ENCODE assay signal across 14 mouse cellular contexts in the genomic region with DNA sequence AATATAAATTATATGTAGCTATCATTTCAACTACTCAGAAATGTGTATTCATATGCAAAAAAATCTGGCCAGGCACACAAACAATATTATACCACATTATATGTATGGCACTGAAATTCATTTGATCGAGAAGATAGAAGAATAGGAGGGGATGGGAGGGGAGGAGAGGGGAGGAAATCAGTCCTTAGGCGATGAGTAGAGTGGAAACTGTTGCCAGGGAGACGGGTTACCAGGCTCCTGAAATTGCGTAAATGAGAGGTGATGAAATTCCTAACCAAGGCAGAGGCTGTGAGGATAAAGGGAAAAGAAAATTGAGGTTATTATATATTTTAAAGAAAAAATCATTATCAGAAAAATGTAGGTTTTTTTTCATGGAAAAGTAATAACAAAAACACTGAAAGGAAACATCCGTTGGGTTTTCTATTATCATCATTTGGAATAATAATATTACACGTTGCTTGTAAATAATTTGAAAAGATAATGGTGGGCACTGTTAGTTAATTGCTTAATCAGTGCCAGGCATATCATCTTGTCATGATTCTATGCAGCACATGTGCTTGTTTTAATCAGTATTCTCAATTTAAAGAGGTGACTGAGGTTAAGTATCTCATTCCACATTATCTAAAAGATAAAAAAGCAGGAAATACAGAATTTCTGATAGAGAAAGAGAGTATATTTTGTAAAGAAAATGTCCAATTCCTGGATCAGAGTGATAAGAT. TPM values are rescaled to one million over a fixed set of nuclear protein-coding genes. Genes with fewer than 3 reads are reported as not detected.
DNase-seq lines count a peak whose midpoint lies in the region; ATAC-seq and TF ChIP-seq lines count a peak whose summit lies in the region.
"Had no signal": no experiment of that assay in that cellular context is flagged by ENCODE, and none has a peak within 500 bp of the region (broad histone marks: within the 10 kb centered on the region; RNA-seq: fewer than 3 reads in every experiment).

No protein-coding gene starts in this region.

- H3K4me3 ChIP-seq in liver, adult 2 months (ENCODE audit: insufficient read depth, low read depth, low read length): no peak overlapping the region
- H3K4me3 ChIP-seq in forebrain, embryonic 12.5 days (replicated peaks): no peak overlapping the region
- no peak overlapping the region for H3K4me3 ChIP-seq in hindbrain, postnatal 0 days (ENCODE audit: low read length)
- H3K4me3 ChIP-seq in neural tube, embryonic 13.5 days: no peak overlapping the region
- H3K4me3 ChIP-seq: heart, embryonic 10.5 days; liver, embryonic 13.5 days had no signal

- no peak overlapping the region for H3K4me2 ChIP-seq in forebrain, embryonic 12.5 days
- no peak overlapping the region for H3K4me2 ChIP-seq in hindbrain, postnatal 0 days (ENCODE audit: low read depth, low read length)
- no peak overlapping the region for H3K4me2 ChIP-seq in neural tube, embryonic 13.5 days
- H3K4me2 ChIP-seq: liver, embryonic 13.5 days had no signal

- TF ChIP-seq POLR2A in liver, adult 2 months (IDR thresholded peaks at IDR 0.05; ENCODE audit: extremely low read depth, insufficient read depth, low read length): no peak

- 46% methylated on average over 6 of the region's 6 CpGs for WGBS in liver, adult 2 months
- WGBS in forebrain, embryonic 12.5 days: 30% methylated on average over 6 of the region's 6 CpGs
- WGBS in hindbrain, postnatal 0 days: 38% methylated on average over 6 of the region's 6 CpGs
- 39% methylated on average over 6 of the region's 6 CpGs for WGBS in neural tube, embryonic 13.5 days

- H3K9me3 ChIP-seq in forebrain, embryonic 12.5 days: no peaks in the 10 kb centered on the region
- H3K9me3 ChIP-seq in hindbrain, postnatal 0 days (ENCODE audit: low read length): no peaks in the 10 kb centered on the region
- H3K9me3 ChIP-seq in neural tube, embryonic 13.5 days: no peaks in the 10 kb centered on the region
- H3K9me3 ChIP-seq: heart, embryonic 10.5 days; liver, embryonic 13.5 days had no signal

- peak; percentile 83 for ATAC-seq in forebrain, embryonic 12.5 days (ENCODE audit: low FRiP score)
- ATAC-seq in hindbrain, postnatal 0 days: no peak
- peak; percentile 59 for ATAC-seq in neural tube, embryonic 13.5 days (ENCODE audit: low read depth)
- no peak for ATAC-seq in CD4-positive, CD25-positive, alpha-beta regulatory T cell, adult 4 months

- DNase-seq in liver, adult 2 months (ENCODE audit: extremely low read depth, low read depth, low spot score): peak; percentile 18
- no peak for DNase-seq in liver
- peak; percentile 53 for DNase-seq in hindbrain, postnatal 0 days (ENCODE audit: low spot score)
- no peak for DNase-seq in thymus, postnatal 10 days (ENCODE audit: low spot score in 2 of 2)
- DNase-seq in spleen, postnatal 10 days (ENCODE audit: low spot score in 2 of 2): no peak
- DNase-seq: cerebellum, postnatal 14 days; liver, embryonic 13.5 days had no signal

- H3K27ac ChIP-seq in liver, adult 2 months (replicated peaks; ENCODE audit: insufficient read depth, low read depth, low read length): no peak overlapping the region
- H3K27ac ChIP-seq in forebrain, embryonic 12.5 days: 0 out of 2 replicates have a peak overlapping the region, but pooled peaks have one; percentile 25
- H3K27ac ChIP-seq in hindbrain, postnatal 0 days: no peak overlapping the region
- 0 out of 2 replicates have a peak overlapping the region, but pooled peaks have one; percentile 52 for H3K27ac ChIP-seq in neural tube, embryonic 13.5 days (replicated peaks)
- H3K27ac ChIP-seq: heart, embryonic 10.5 days; liver, embryonic 13.5 days; macrophage; stomach, postnatal 0 days had no signal

- no peak overlapping the region for H3K9ac ChIP-seq in liver, adult 2 months (ENCODE audit: low read depth, low read length)
- no peak overlapping the region for H3K9ac ChIP-seq in forebrain, embryonic 12.5 days
- H3K9ac ChIP-seq in hindbrain, postnatal 0 days (replicated peaks; ENCODE audit: low read length): no peak overlapping the region
- H3K9ac ChIP-seq in neural tube, embryonic 13.5 days: no peak overlapping the region
- H3K9ac ChIP-seq: liver, embryonic 13.5 days had no signal

- TF ChIP-seq CTCF in liver, adult 2 months (IDR thresholded peaks at IDR 0.05; ENCODE audit: low read depth, low read length): no peak
- TF ChIP-seq CTCF in hindbrain, postnatal 0 days (IDR thresholded peaks at IDR 0.05; ENCODE audit: low read depth): no peak

- no peaks in the 10 kb centered on the region for H3K79me2 ChIP-seq in liver, adult 2 months (ENCODE audit: control insufficient read depth, insufficient read depth, low read length)

- no peaks in the 10 kb centered on the region for H3K27me3 ChIP-seq in liver, adult 2 months (ENCODE audit: control insufficient read depth, insufficient read depth, low read length)
- no peaks in the 10 kb centered on the region for H3K27me3 ChIP-seq in forebrain, embryonic 12.5 days
- H3K27me3 ChIP-seq in hindbrain, postnatal 0 days (ENCODE audit: insufficient read depth, low read length): no peaks in the 10 kb centered on the region
- H3K27me3 ChIP-seq in neural tube, embryonic 13.5 days: no peaks in the 10 kb centered on the region
- H3K27me3 ChIP-seq: CH12.LX; liver, embryonic 13.5 days had no signal

- H3K36me3 ChIP-seq in liver, adult 2 months (ENCODE audit: control insufficient read depth, insufficient read depth, low read length): no peaks in the 10 kb centered on the region
- no peaks in the 10 kb centered on the region for H3K36me3 ChIP-seq in forebrain, embryonic 12.5 days (replicated peaks)
- H3K36me3 ChIP-seq in hindbrain, postnatal 0 days (ENCODE audit: insufficient read depth, low read length): no peaks in the 10 kb centered on the region
- H3K36me3 ChIP-seq in neural tube, embryonic 13.5 days: no peaks in the 10 kb centered on the region
- H3K36me3 ChIP-seq: heart, embryonic 10.5 days; liver, embryonic 13.5 days had no signal

- no peaks in the 10 kb centered on the region for H3K4me1 ChIP-seq in liver, adult 2 months (ENCODE audit: control insufficient read depth, insufficient read depth, low read length)
- peaks cover 6% of the 10 kb centered on the region for H3K4me1 ChIP-seq in forebrain, embryonic 12.5 days
- no peaks in the 10 kb centered on the region for H3K4me1 ChIP-seq in hindbrain, postnatal 0 days (ENCODE audit: insufficient read depth, low read length)
- H3K4me1 ChIP-seq in neural tube, embryonic 13.5 days (replicated peaks): no peaks in the 10 kb centered on the region
- H3K4me1 ChIP-seq: heart, embryonic 10.5 days; liver, embryonic 13.5 days had no signal

RNA-seq across cellular contexts. Expression of a gene that starts 39.3 kb away (rescaled TPM):
- total RNA-seq in liver, adult 2 months (2014; rRNA removed): 0.37 and 0.67 TPM in 2 replicates
- 0.34 TPM in 2 replicates for polyA plus RNA-seq in liver, adult 2 months (2012; rRNA removed)
- polyA plus RNA-seq in forebrain, embryonic 12.5 days (2016; fragmentation: Nextera tagmentation; extraction: Ambion mirVana): 259 and 280 TPM in 2 replicates
- 346 and 362 TPM in 2 replicates for total RNA-seq in hindbrain, postnatal 0 days (2014; rRNA removed)
- polyA plus RNA-seq in hindbrain, postnatal 0 days (2015; fragmentation: Nextera tagmentation; extraction: Ambion mirVana): 520 and 552 TPM in 2 replicates
- 320 and 343 TPM in 2 replicates for polyA plus RNA-seq in neural tube, embryonic 13.5 days (2015; fragmentation: Nextera tagmentation; extraction: Ambion mirVana)
- polyA plus RNA-seq in CD4-positive, CD25-positive, alpha-beta regulatory T cell, adult 4 months (2017; shearing (Covaris generic)): not detected
- total RNA-seq: CH12.LX had no signal
- polyA plus RNA-seq: macrophage had no signal

Comparison
In these comparisons a context has a peak if more than half of its experiments do, and no peak if none do; other contexts are left out.
1. DNase-seq: peak in liver, adult 2 months (single experiment) and hindbrain, postnatal 0 days (single experiment); none in liver (single experiment), thymus, postnatal 10 days (0 of 2) and spleen, postnatal 10 days (0 of 2).
2. H3K27ac ChIP-seq: peak in forebrain, embryonic 12.5 days (single experiment) and neural tube, embryonic 13.5 days (single experiment); none in liver, adult 2 months (single experiment) and hindbrain, postnatal 0 days (single experiment).
3. ATAC-seq: peak in forebrain, embryonic 12.5 days (single experiment) and neural tube, embryonic 13.5 days (single experiment); none in hindbrain, postnatal 0 days (single experiment) and CD4-positive, CD25-positive, alpha-beta regulatory T cell, adult 4 months (single experiment).
4. RNA of a gene that starts 39.3 kb away (polyA plus RNA-seq): 520 to 552 TPM in hindbrain, postnatal 0 days, 320 to 343 TPM in neural tube, embryonic 13.5 days and 259 to 280 TPM in forebrain, embryonic 12.5 days; 0.34 TPM in liver, adult 2 months and not detected in CD4-positive, CD25-positive, alpha-beta regulatory T cell, adult 4 months; every median in the first group is over 100 times any median in the second.